Mouse (Mus musculus): ENCODE data around the gene Pdgfb. TPM values are rescaled to one million over a fixed set of nuclear protein-coding genes. Genes with fewer than 3 reads are reported as not detected.
A peak's percentile ranks its signal among the peaks of the same experiment; 100 is the strongest.

Gene Pdgfb
- total RNA-seq, 2 experiments from 2014 or later: 51.5 to 52.8 TPM

DNA sequence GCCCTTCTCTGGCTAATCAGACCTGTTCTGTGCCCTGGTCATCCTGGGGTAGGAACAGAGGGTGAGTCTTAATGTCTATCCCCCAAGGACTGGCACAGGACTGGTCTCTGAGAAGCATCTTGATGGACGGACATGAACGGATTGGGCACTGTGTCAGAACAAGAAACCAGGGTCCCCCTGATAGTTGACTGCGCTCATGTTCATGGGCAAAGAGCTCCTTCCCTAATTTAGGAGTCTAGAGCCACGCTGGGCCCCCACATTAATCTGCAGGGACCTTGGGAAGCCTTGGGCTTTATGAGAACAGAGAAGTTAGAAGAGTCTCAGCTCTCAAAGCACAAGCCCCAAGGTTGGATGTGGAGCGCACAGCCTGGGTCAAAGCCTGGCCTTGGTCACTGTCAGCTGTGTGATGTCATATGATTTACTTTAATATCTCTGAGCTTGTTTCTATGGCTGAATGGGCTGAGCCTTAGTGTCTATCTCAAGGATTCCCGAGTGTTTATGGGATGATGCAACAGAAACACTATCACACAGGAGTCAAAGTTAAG lies 20.6 kb upstream of the Pdgfb start:
- no peak for DNase-seq (ENCODE audit: low spot score in 2 of 2)

- no peak for DNase-seq (ENCODE audit: low spot score in 2 of 2)
Observed at GRCm38 (mm10) chr15:80034913-80035312, 20.1 kb upstream of the Pdgfb start.

DNA sequence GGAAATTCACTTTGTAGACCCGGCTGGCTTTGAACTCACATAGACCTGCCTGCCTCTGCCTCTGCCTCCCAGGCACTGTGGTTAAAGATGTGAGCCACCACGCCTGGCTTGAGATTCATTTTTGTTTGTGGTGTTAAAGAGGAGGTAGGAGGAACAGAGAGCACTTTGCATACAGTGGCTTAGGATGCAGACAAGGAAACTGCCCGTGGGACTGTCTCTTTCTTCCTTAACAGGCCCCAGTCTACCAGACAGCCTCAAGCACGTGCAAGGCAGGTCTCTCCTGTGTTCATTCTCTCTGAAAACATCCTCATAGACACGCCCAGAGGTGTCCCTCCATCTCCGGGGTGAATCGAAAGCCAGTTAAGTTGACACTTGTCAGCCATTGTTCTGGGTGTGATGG lies 19.6 kb upstream of the Pdgfb start:
- no peak for DNase-seq (ENCODE audit: low spot score in 2 of 2)

GRCm38 (mm10) chr15:80031133-80031532 lies 16.4 kb upstream of the Pdgfb start:
- DNase-seq (ENCODE audit: low spot score in 2 of 2): no peak

GRCm38 (mm10) chr15:80030399-80030798 lies 15.6 kb upstream of the Pdgfb start:
- DNase-seq (ENCODE audit: low spot score in 2 of 2): no peak

DNA sequence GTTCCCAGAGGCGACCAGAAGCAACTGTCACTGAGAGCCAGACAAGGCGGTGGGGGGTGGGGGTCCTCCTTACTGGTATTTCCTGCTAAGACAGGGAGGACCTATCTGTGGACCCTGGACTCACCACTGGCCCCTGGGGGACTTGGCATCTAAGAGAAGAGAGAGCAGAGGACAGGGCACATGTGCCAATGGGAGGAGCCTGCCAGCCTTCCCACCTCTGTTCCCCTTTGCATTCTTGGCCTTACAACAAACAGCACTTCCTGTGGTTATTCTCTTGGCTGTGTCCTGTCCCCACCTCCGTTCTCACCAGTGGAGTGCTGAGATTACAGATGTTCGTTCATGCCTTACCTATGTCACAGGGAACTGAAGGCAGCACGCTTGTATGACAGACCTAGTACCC lies 14.1 kb upstream of the Pdgfb start:
- DNase-seq (ENCODE audit: low spot score in 2 of 2): no peak

DNA sequence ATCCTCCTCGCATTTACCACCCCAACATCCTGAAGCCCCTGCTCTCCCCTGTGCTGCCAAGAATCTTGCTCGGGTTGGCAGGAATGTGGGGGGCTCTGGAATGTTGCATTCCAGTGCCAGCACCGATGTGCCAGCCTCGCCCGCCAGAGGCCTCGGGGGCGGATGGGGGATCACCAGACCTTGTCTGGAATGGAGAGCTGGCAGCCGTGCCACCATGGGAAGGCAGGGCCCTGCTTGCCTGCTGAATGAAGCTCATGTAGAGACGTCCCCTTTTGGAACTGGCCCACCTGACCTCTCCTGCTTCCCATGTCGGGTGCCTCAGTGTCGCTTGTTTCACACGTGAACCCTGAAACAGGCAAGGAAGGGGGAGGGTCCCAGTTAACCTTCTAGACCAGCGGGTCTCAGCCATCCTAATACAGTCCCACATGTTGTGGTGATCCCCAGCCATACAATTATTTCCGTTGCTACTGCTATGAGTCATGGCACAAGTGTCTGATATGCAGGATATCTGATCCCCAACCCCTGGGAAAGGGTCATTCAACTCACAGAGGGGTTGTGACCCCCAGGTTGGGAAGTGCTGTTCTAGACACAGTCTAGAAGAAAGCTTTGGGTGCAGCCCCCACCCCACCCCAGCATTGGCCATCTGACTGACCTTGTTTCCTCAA lies 12.0 kb upstream of the Pdgfb start:
- no peak for DNase-seq (ENCODE audit: low spot score in 2 of 2)

GRCm38 (mm10) chr15:80026061-80026460 lies 11.3 kb upstream of the Pdgfb start:
- DNase-seq (ENCODE audit: low spot score in 2 of 2): no peak

GRCm38 (mm10) chr15:80025615-80026014 lies 10.8 kb upstream of the Pdgfb start:
- DNase-seq (ENCODE audit: low spot score in 2 of 2): no peak

DNA sequence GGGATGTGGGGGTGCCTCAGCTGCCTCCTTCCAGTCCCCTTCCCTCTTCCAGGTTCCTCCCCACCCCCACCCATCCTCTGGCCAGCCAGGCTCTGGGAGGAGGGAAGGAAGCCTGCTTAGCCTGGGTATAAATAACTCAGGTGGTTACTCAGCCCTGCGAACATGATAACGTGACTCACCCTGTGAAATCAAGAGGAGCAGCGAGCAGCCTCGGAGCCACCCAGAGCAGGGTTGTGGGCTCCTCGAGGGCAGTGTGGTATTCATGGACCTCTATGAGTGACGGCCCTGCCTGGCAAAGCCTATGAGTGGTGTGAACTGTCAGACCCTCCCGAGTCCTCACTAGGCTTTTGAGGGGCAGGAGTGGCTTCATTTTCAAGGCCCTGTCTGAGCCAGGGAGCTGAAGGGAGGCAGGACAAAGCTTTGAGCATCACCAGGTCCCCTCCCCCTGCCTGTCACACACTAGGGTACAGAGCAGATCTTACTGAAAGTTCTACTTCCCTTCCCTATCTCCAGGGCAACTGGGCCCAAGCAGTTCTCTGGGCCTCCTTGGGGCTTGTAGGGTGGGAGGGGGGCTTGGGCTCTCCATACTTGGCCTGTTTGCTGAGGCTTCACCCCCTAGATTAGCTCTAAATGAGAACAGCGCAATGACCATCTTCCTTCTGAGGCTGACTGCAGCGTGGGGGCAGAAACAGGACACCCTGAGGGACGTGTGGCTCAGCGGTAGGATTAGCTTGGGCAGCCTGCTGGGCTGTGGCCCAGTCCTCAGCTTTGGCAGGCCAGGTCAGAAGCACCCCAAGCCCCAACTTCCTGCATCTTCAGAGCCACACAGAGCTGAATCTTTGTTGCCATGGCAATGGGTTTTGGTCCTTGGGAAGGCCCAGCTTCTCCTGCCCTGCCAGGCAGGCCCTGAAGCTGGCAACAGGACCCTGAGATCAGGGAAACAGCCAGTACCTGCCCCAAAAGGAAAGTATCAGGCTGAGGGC lies 9.8 kb upstream of the Pdgfb start:
- no peak for DNase-seq (ENCODE audit: low spot score in 2 of 2)

- no peak for DNase-seq (ENCODE audit: low spot score in 2 of 2)
Observed at GRCm38 (mm10) chr15:80020516-80020915, 5.7 kb upstream of the Pdgfb start.

GRCm38 (mm10) chr15:80019625-80020024 lies 4.8 kb upstream of the Pdgfb start:
- no peak for DNase-seq (ENCODE audit: low spot score in 2 of 2)

DNA sequence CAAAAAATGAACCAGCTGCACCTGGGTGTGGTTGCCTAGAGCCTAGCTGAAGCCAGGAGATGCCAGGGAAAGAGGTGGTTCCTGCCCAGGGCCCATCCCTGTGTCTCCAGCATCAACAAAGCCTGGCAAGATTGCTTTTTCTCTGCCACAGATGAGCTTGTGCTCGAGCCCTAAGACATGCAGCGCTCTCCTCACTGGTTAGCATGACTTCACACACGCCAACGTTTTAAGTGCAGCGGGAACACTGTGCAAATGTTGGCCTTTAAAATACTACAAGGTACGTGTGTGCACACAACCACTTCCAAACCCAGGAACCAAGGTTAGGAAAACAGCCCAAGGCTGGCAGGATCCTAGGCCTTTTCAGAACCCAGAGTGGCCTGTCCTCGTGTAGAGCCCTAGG lies 4.4 kb upstream of the Pdgfb start:
- no peak for DNase-seq (ENCODE audit: low spot score in 2 of 2)

DNA sequence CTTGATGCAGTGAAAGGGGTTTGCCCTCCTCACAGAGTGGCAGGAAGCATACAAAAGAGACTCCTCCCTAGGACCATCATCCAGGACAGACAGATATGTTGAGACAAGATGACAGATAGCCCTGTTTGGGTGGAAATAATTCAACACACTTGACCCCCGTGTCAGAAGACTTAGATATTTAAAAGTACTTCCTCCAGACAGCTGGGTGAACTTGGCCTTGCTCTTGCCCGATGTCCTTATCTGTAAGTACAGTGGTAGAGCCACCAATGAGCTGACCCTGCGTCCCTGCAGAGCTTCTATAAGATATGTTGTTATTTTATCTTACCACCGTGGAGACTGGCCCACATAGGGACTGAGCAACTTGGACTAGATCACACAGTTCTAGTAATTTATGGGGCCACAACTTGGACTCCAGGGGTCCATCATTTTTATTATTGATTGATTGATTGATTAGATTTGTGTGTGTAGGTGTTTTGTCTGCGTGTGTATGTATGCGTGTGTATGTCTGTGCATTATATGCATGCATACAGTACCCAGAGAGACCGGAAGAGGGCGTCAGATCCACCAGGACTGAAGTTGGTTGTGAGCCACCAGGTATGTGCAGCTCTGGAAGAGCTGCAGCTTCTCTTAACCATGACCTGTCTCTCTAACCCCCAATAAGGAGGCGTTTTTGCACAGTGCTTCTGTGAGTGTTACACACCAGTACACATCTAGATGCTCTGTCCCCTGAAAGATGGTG lies 2.0 kb upstream of the Pdgfb start:
- DNase-seq (ENCODE audit: low spot score in 2 of 2): no peak

- no peak for DNase-seq (ENCODE audit: low spot score in 2 of 2)
Observed at GRCm38 (mm10) chr15:80015211-80015952, 605 bp upstream of the Pdgfb start.

DNA sequence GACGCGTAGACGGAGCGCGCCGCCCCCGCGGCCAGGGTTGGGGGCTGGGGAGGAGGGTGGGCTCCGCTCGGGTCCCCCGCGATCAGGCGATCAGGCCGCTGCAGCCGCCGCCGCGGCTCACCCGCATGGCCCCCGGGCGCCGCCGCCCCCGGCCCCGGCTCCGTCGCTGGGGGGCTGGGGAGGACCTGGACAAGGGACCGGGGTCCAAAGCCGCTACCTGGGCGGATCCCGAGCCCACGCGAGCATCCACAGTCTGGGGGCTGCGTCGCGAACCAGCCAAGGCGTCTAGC lies 801 bp downstream of the Pdgfb start:
- DNase-seq (ENCODE audit: low spot score in 2 of 2): no peak

- no peak for DNase-seq (ENCODE audit: low spot score in 2 of 2)
Observed at GRCm38 (mm10) chr15:80013256-80014030, 1.3 kb downstream of the Pdgfb start.

GRCm38 (mm10) chr15:80012527-80013201 lies 2.1 kb downstream of the Pdgfb start:
- peak in 1 of 2 experiments; percentile 48 for DNase-seq (ENCODE audit: low spot score in 2 of 2)

DNA sequence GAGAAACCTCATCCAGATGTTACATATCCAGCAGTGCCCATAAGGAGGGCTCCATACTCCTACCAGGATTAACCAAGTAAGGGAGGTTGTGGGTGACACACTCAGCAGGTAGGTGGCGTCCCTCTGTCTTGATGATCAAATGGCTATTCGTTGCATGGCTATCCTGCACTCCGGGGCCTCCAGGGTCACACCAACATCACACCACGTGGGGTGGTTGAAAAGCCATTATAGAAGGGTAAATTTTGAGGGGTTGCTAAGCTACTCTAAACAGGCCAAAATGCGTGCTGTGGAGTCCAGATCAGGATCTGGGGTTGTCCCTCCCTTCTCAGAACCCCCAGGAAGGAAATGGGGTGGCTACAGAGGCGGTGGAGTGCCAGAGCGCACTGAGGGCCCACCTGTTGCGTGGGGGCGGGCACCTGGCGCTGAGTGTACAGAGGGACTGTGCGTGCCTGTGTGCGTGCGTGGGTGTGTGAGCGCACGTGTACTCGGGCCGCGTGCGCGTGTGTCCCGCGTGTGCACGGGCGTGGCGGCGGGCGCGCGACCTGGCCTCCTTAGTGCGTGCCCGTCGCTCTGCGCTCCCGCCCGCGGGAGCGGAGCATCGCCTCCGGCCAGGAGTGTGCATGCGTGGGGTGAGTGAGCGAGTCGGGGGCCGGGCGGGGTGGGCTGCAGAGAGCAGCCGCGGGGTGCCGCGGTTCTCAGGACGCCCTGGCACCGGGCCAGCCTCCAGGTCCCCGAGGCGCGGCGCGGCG lies 2.8 kb downstream of the Pdgfb start:
- no peak for DNase-seq (ENCODE audit: low spot score in 2 of 2)

Measured in gastrocnemius, postnatal 4 days (tissue).